Mouse (Mus musculus) heart, adult 2 months (tissue): ENCODE data around the gene Habp4.

Experiments used
- CTCF ChIP-seq: fragments of 200-600 bp; IDR thresholded peaks from 2 replicates; pipeline ENCODE4 v1.8.1; 2022; ENCODE audit warnings: antibody characterized with exemption, mild to moderate bottlenecking, moderate library complexity
- POLR2A ChIP-seq: fragments of 200-500 bp; IDR thresholded peaks from 2 replicates; pipeline ENCODE4 v1.6.1; 2011; ENCODE audit warnings: mild to moderate bottlenecking, low read depth, low read length, control low read depth; ENCODE audit not compliant: insufficient read depth

DNA sequence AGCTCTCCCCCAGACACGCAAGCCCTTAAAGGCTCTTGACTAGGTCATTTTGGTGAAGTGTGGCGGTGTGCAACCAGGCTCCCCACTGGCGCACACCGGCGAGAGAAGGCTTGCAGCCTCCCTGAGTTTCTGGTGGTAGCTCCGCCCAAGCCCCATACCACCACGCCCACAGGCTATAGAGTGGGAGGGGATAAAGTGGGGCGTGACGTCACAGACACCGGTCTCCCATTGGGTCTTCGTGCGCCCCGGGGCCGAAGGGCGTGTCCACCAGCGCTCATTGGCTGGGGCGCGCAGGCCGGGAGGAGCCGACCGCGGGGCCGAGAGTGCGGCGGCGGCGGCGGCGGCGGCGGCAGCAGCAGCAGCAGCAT, at the start of gene Habp4:
- TF ChIP-seq POLR2A (peak; percentile 81), CTCF (no peak)
